Mouse (Mus musculus) cerebellum, adult 9-10 months (tissue): ENCODE measurements around the gene Ift46.

Source experiments
- DNase-seq: peaks from one replicate; pipeline ENCODE4 v3.0.0; 2022

Ift46 gene

GRCm38 (mm10) chr9:44767101-44768028 is at the start of gene Ift46, which contains the start of gene Arcn1:
Gene Ift46 (plus strand): TSS chr9:44767908.
Gene Arcn1 (minus strand): TSS chr9:44767845.
- peak; percentile 81 for DNase-seq

GRCm38 (mm10) chr9:44718937-44719631 is 48.6 kb upstream of the Ift46 start:
- DNase-seq, result peak; percentile 75

- DNase-seq, result no peak
Observed at GRCm38 (mm10) chr9:44719632-44720357, 47.9 kb upstream of the Ift46 start.

GRCm38 (mm10) chr9:44720358-44721153 is 47.2 kb upstream of the Ift46 start:
- peak; percentile 78 for DNase-seq

- DNase-seq, result peak; percentile 94
Observed at GRCm38 (mm10) chr9:44721154-44721876, 46.4 kb upstream of the Ift46 start.

GRCm38 (mm10) chr9:44721877-44722186 is 45.9 kb upstream of the Ift46 start:
- no peak for DNase-seq

- DNase-seq, result no peak
Observed at GRCm38 (mm10) chr9:44722575-44722974, 45.1 kb upstream of the Ift46 start.

- DNase-seq, result no peak
Observed at GRCm38 (mm10) chr9:44723008-44723407, 44.7 kb upstream of the Ift46 start.

- no peak for DNase-seq
Observed at GRCm38 (mm10) chr9:44723521-44724041, 44.1 kb upstream of the Ift46 start.

- DNase-seq, result no peak
Observed at GRCm38 (mm10) chr9:44724223-44724622, 43.5 kb upstream of the Ift46 start.

GRCm38 (mm10) chr9:44724665-44725064 is 43.0 kb upstream of the Ift46 start:
- no peak for DNase-seq

- no peak for DNase-seq
Observed at GRCm38 (mm10) chr9:44726431-44727146, 41.1 kb upstream of the Ift46 start.

- DNase-seq, result no peak
Observed at GRCm38 (mm10) chr9:44727441-44727840, 40.3 kb upstream of the Ift46 start.

GRCm38 (mm10) chr9:44732130-44732549 is 35.6 kb upstream of the Ift46 start:
- DNase-seq, result no peak

- DNase-seq, result peak; percentile 18
Observed at GRCm38 (mm10) chr9:44732921-44733530, 34.7 kb upstream of the Ift46 start.

- peak; percentile 44 for DNase-seq
Observed at GRCm38 (mm10) chr9:44733671-44734523, 33.8 kb upstream of the Ift46 start.

- DNase-seq, result peak; percentile 54
Observed at GRCm38 (mm10) chr9:44734524-44735494, 32.9 kb upstream of the Ift46 start, which contains the start of gene Phldb1. Gene Phldb1 (minus strand): TSS chr9:44735198.

- no peak for DNase-seq
Observed at GRCm38 (mm10) chr9:44735886-44736285, 31.8 kb upstream of the Ift46 start.
